Mouse (Mus musculus) retina, postnatal 7 days (tissue): ENCODE results near the gene Tpmt.

Experiments used
- DNase-seq: peaks from one replicate; pipeline ENCODE4 v3.0.0-alpha.2; 2012; ENCODE audit warnings: low read depth, low spot score

Tpmt gene

DNA sequence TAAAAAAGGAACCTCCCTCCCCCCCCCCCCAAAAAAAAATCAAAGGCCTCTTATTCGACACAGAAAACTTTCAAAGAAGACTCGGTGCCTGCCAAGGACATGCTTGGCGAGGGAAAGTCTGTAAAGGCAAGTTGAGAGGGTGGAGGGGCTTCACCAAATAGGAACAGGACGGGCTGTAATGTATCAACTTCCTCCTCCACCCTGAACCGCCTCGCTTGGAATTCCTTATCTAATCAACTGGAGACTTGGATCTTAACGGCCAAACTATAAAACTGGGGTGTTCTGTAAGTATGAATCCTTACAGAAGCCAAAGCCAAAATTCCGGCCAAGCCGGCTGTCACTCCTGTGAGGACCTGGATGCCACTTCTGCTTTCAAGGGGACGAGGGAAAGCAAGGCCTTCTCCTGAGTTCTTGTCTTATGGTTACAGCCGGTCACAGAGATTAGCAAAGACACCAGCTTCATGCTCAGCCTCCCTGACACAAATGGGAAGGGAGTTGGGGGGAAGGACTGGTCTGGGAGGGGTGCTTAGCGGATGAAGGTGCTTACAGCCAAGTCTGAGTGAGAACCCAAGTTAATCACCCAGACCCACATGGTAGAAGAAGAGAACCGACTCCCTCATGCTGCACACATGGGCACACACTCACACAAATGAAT is 64.6 kb downstream of the Tpmt start:
- no peak for DNase-seq

DNA sequence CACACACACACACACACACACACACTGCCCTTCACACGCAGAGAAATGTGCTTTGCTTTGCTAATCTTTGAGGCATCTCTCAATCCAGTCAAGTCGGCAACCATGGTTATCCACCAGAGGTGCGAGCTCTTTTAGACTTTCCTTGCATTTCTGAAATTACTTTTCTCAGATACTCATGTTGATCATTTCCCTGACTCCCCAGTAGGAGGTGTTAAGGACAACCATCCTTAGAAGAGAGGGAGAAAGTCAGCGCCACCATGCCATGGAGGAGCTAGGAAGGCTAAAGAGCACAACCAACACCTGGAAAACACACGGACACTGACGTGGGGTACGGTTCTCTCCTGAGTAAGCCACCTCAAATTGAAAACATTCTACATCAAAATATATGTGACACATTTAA is 68.0 kb downstream of the Tpmt start:
- DNase-seq: no peak

DNA sequence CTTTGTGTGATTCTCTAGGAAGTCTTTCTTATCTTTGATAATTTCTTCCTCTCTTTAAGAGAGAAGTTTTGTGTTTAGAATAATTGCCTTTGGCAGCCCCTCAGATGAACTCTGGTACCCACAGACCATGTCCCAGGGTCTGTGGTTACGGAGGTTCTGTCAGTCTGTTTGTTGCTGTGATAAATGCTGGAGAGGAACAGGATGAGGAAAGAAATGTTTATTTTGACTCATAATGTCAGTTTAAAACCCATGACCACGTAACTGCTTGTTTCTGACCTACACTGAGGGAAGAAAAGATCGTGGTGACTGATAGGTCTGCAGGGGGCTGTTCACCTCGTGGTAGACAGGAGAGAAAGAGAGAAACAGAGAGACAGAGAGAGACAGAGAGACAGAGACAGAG is 68.6 kb downstream of the Tpmt start:
- no peak for DNase-seq

DNA sequence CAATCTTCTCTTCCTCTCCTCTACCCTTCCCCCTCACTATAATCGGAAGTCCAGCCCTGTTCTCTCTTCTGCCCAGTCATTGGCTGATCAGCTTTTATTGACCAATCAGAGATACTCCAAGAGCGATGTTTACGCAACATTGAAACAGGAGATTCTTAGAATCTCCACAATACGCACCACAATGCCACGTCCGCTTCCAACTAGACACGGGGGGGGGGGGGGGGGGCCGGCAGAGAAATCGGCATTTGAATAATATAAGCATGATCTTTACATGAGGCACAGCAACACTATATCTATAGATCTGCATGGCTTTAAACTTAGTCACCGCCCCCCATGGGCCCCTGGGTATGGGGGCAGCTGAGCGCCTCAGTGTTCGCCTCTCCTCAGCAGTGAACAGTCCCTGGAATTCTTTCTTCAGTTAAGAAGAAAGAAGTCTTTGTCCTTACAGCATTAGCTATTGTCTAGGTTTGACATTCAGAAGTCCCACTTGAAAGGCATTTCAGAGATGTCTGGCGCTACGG is 69.4 kb downstream of the Tpmt start:
- DNase-seq: peak; percentile 4
